Mouse (Mus musculus) myocyte (in vitro differentiated cells): ENCODE data around the gene Med7.

Source experiments
- CEBPB ChIP-seq: IDR thresholded peaks from 2 replicates; pipeline ENCODE4 v1.6.1; 2011; ENCODE audit warnings: mild to moderate bottlenecking, moderate library complexity; ENCODE audit not compliant: poor library complexity, insufficient read depth, severe bottlenecking
- MYOD1 ChIP-seq, 3 experiments: IDR thresholded peaks; one replicate each; pipeline ENCODE4 v1.6.1; 2011; ENCODE audit warnings: control low read depth in 2 of 3, low read depth in 2 of 3, mild to moderate bottlenecking in 2 of 3, moderate library complexity in 1 of 3; ENCODE audit not compliant: insufficient read length in 2 of 3, control insufficient read depth in 1 of 3
- MYOG ChIP-seq, 3 experiments: IDR thresholded peaks; one replicate each; pipeline ENCODE4 v1.6.1; 2011; ENCODE audit warnings: control low read depth in 2 of 3, low read depth in 2 of 3, mild to moderate bottlenecking in 2 of 3; ENCODE audit not compliant: insufficient read length in 2 of 3, control insufficient read depth in 1 of 3, insufficient read depth in 1 of 3
- POLR2A ChIP-seq: IDR thresholded peaks from one replicate; pipeline ENCODE4 v1.6.1; 2011; ENCODE audit warnings: low read depth, mild to moderate bottlenecking, control low read depth, moderate library complexity; ENCODE audit not compliant: insufficient read length
- POLR2AphosphoS2 ChIP-seq: IDR thresholded peaks from one replicate; pipeline ENCODE4 v1.6.1; 2011; ENCODE audit warnings: low read depth, control low read depth; ENCODE audit not compliant: insufficient read length
- REST ChIP-seq: IDR thresholded peaks from one replicate; pipeline ENCODE4 v1.6.1; 2011; ENCODE audit warnings: mild to moderate bottlenecking, control low read depth, moderate library complexity; ENCODE audit not compliant: insufficient read depth, insufficient read length
- SRF ChIP-seq: IDR thresholded peaks from one replicate; pipeline ENCODE4 v1.6.1; 2011; ENCODE audit warnings: low read depth; ENCODE audit not compliant: control insufficient read depth, insufficient read length
- TCF12 ChIP-seq: IDR thresholded peaks from one replicate; pipeline ENCODE4 v1.6.1; 2011; ENCODE audit warnings: mild to moderate bottlenecking, control low read depth; ENCODE audit not compliant: poor library complexity, insufficient read depth, severe bottlenecking
- USF1 ChIP-seq: IDR thresholded peaks from one replicate; pipeline ENCODE4 v1.6.1; 2011; ENCODE audit warnings: low read depth, mild to moderate bottlenecking, control low read depth, moderate library complexity

- no peak for TF ChIP-seq POLR2A
- no peak for TF ChIP-seq SRF
- TF ChIP-seq POLR2AphosphoS2, result no peak
- TF ChIP-seq TCF12, result no peak
- no peak for TF ChIP-seq MYOG (IDR thresholded peaks at IDR 0.05; ENCODE audit: control insufficient read depth in 1 of 3, insufficient read depth in 1 of 3, insufficient read length in 2 of 3, low read depth in 2 of 3)
- TF ChIP-seq REST, result no peak
- no peak for TF ChIP-seq CEBPB
- TF ChIP-seq MYOD1 (IDR thresholded peaks at IDR 0.05; ENCODE audit: control insufficient read depth in 1 of 3, insufficient read length in 2 of 3, low read depth in 2 of 3), result no peak
- TF ChIP-seq USF1, result no peak
Measured at GRCm38 (mm10) chr11:46437459-46438000, 805 bp downstream of the Med7 start.
